Mouse (Mus musculus): ENCODE measurements around the gene Anxa9.

DNA sequence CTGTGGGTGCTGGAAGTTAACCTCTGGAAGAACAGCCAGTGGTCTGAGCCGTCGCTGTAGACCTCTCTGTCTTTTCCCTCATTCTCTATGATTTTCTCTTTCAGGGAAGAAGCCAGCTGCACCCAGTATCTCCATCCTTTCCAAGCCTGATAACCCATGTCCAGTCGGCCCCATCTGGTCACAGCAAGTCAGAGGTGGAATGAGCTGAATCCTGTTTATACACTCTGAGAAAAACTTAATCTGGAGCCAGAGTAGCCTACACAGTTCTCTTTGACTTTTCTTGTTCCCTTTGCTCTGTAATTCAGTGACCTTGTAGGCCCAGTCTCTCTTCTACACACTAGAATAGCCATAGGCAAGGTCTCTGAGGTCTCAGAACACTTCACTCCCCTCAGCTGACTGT, 19.4 kb downstream of the Anxa9 start:
- no peak for TF ChIP-seq CTCF (IDR thresholded peaks at IDR 0.05; ENCODE audit: low read depth)
- TF ChIP-seq EP300 (optimal IDR thresholded peaks at IDR 0.05), result no peak

Data from stomach, postnatal 0 days (tissue).